Mouse (Mus musculus) olfactory bulb, adult 2 months (tissue): Measurements from ENCODE around the gene Gnai2.

ENCODE experiments used
- CTCF ChIP-seq: fragments of 200-500 bp; IDR thresholded peaks from 2 replicates; pipeline ENCODE4 v1.5.1; 2012; ENCODE audit warnings: low read depth, mild to moderate bottlenecking, low read length, moderate library complexity; ENCODE audit not compliant: insufficient read depth
- POLR2A ChIP-seq: fragments of 200-500 bp; IDR thresholded peaks from 2 replicates; pipeline ENCODE4 v1.6.1; 2012; ENCODE audit warnings: mild to moderate bottlenecking, low read depth, low read length, moderate library complexity; ENCODE audit not compliant: insufficient read depth

DNA sequence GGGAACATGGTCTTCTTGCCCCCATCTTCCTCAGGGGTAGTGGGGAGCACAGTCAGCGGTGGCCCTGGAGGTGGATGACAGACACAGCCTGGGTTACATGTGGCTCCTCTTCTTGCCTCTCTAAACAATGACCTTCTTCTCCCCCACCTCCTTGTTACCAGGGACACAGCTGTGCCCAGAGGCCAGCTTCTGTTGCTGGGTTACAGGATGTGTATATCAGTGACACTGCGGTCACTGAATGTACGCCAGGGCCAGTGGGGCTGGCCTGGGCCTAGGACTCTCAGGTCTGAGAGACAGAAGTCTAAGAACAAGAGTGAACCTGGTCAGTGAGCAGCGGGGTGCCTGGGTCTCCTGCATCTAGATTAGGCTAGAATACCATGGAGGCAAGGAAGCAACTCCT lies 20.1 kb downstream of the Gnai2 start:
- no peak for TF ChIP-seq CTCF
- no peak for TF ChIP-seq POLR2A
